Mouse (Mus musculus) MEL-GATA-1-ER (cell line): ENCODE measurements at regions not wholly inside any gene's neighbourhood (a gene's known extent, or its start where the extent isn't known, plus 50 kb on each side); places are given as distances from the start of the nearest gene placed in this dataset.

Experiments used
- DNase-seq: peaks from one replicate; pipeline ENCODE4 v3.0.0-alpha.2; 2012; ENCODE audit warnings: low read depth; ENCODE audit errors: extremely low read depth

DNA sequence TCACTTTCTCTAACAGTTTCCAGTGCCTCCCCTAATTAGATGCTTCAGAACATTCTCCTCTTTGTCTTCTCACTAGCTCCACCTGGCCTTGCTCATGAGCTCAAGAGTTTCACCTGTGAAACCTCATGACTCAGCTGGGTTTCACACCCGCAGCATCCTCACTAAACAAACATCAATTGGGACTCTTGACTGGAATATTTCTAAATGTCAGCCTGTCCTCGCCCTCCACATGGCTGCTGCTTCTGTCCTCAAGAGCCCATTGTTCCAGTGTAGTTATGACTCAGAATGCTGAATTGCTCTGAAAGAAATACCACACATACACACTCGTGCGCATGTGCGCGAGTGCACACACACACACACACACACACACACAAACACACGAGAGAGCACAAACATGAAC, 407.2 kb downstream of the Prss52 start:
- DNase-seq = no peak

- DNase-seq = no peak
Measured at GRCm38 (mm10) chr14:64512726-64513125, 408.6 kb downstream of the Prss52 start.

- DNase-seq = no peak
Measured at GRCm38 (mm10) chr14:64517584-64518195, 413.6 kb downstream of the Prss52 start.

- DNase-seq = no peak
Measured at GRCm38 (mm10) chr14:64524641-64525040, 420.6 kb downstream of the Prss52 start.

GRCm38 (mm10) chr14:64525302-64526078, 421.4 kb downstream of the Prss52 start:
- DNase-seq = no peak

GRCm38 (mm10) chr14:64530541-64530940, 426.5 kb downstream of the Prss52 start:
- no peak for DNase-seq

- no peak for DNase-seq
Measured at GRCm38 (mm10) chr14:64531221-64531949, 427.3 kb downstream of the Prss52 start.

DNA sequence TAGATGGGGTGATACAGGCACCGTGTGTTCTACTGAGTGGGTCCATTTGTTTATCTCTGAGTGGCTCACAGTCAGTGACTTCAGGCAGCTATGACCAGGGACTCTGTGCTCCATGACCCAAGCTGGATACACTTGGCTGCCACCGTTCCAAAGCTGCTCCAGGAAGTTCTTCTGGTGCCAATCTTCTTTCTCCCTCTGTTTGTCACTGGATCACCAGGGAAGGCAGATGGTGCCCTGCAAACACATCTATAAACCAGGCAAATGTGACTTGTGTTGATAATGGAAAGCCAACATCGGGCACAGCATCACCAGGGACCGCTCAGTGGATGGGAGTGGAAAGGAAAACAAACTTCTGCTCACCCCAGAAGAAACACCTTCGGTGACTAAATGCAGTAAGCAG, 428.3 kb downstream of the Prss52 start:
- no peak for DNase-seq

GRCm38 (mm10) chr14:64533591-64534151, 429.6 kb downstream of the Prss52 start:
- no peak for DNase-seq

GRCm38 (mm10) chr14:64534194-64534593, 430.1 kb downstream of the Prss52 start:
- DNase-seq = no peak

DNA sequence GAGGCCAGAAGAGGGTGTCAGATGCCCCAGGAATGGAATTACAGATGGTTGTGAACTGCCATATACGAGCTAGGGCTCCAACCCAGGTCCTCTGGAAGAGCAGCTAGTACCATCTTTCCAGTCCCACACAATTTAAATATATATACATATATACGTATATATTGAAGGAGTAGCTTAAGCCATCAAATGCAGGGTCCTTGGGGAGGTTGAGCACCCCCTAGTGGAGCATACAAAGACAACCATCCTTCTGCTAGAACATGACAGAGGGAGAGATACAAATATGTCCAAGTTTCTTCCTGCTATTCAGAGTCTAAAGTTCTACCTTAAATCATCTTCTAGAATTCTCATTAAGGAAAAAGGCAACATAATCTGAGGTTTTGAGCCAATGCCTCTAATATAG, 435.4 kb downstream of the Prss52 start:
- DNase-seq = peak; percentile 4

DNA sequence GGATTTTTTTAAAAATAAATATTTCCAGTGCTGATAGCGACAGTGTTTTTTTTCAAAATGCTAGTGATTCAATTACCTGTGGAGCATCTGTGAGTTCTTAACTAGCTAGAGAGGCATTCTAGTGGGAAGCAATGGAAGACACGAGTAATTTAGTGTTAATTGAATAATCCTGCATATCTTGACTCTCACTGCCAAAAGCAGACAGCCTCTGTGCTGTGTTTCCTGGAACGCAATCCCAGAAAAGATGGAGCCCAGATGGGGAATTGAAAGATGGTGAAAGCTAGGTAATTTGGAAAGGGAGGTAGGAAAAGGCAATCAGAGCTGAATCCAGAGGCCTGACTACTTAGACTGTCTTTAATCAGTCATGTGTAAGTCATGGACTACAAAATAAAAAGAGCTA, 441.0 kb downstream of the Prss52 start:
- DNase-seq = no peak

- DNase-seq = no peak
Measured at GRCm38 (mm10) chr14:64546787-64547186, 442.7 kb downstream of the Prss52 start.

DNA sequence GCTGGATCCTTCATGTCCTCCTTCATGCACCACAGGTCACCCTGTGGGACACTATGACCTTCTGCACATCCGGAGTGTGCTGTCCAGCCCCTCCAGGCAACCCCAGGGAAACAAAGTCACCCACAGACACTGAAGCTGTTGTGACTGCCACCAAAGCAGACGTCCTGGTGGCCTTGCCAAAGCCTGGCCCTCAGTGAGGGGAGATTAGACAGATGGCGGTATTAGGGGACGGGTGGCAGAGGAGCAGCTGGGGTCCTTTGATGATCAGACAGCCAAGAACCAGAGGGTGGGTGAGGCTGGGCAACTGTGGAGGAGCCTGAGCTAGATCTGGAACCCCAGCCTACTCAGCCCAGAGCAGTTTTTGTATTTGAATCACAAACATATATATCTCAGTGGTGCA, 448.9 kb downstream of the Prss52 start:
- DNase-seq = no peak

DNA sequence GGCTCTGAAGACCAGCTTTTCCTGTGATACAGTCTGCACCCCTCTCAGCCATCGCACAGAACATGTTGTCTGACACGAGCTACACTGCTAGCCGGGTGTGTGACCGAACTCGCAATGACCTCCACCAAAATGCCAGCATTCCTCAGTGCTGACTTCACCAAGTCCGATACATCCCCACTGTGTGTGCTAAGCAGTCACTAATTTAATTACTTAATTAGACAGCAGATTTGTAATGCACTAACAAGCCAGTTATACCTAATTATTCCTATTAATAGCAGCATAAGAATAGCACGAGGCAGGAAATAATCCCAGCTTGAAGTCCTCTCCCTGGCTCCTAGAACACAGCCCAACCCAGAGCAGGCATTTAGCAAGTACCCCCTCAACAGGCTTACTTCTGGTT, 452.0 kb downstream of the Prss52 start:
- DNase-seq = no peak

DNA sequence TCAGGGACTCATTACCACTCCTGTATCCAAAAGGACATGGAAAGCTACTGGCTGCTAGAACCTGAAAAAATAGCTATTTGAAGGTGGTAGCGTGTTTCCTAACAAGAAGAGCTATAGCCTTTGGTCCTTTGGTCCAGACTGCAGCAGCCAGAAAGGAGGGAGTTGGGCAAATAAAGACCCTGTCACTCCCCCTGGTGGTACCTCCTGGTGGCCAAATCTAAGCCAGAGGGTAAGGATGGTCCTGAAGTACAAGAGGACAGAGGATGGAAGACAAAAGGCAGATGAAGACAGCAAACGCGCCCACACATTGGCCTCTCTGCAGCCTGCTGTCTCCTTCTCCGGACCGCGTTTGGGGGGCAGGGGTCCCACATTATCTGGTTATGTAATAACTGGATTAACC, 453.4 kb downstream of the Prss52 start:
- DNase-seq = no peak

- no peak for DNase-seq
Measured at GRCm38 (mm10) chr14:64568689-64569088, 464.6 kb downstream of the Prss52 start.

GRCm38 (mm10) chr14:64570951-64571350, 466.9 kb downstream of the Prss52 start:
- no peak for DNase-seq

- no peak for DNase-seq
Measured at GRCm38 (mm10) chr14:64572756-64573155, 468.7 kb downstream of the Prss52 start.

DNA sequence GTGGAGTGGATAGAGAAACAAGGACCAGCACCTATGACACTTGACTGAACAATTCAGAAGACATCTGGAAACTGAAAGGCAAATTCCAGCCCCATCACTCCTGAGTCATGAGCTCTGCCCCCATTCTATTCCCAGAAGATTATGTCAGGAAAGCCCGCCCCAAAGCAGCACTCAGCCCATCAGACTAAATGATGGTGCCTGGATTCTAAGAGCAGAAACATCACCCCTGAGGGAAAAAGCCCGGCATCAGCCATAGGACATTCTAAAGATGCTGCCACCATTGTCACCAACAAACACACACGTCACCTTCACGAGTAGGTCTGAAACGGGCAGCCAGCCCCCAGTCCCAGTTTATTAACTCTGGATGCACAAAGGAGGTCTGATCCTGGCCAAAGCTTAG, 469.7 kb downstream of the Prss52 start:
- no peak for DNase-seq

- no peak for DNase-seq
Measured at GRCm38 (mm10) chr14:64574277-64574676, 470.2 kb downstream of the Prss52 start.

DNA sequence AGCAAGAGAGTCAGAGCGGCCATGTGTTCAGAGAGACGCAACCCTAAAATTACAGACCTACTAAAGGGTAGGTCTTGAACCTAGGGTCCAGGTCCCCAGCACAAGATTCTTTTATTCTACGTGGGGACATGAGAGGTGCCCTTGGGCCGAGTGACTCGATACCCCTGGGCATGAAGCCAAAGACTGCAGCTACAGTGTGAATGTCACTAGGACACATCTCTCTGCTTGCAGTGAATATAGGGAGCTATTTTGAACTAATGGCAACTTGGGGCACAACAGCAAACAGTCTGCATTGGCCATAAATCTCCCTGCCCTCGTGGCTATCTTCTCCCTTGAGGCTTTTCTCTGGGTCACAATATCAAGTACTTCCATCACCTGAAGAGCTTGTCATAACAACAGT, 470.7 kb downstream of the Prss52 start:
- DNase-seq = no peak
